Mouse (Mus musculus) thymus, postnatal 0 days (tissue): Measurements from ENCODE around the gene Rpp40. TPM values are rescaled to one million over a fixed set of nuclear protein-coding genes. Genes with fewer than 3 reads are reported as not detected.

Experiments
- DNase-seq: peaks from one replicate; pipeline ENCODE4 v3.0.0-alpha.2; 2015; ENCODE audit warnings: low spot score
- polyA plus RNA-seq: library from polyadenylated mRNA; unstranded; fragments of >200 nt; fragmentation: Nextera tagmentation; extraction: Ambion mirVana; gene quantifications from 2 replicates; pipeline ENCODE4 v1.2.1, GENCODE M21; 2015

The Rpp40 gene
- 17.9 and 18.5 TPM in 2 replicates for polyA plus RNA-seq

- DNase-seq, result peak; percentile 93
Observed at GRCm38 (mm10) chr13:35905879-35906481, at the start of gene Rpp40. Rpp40 (minus strand) TSS chr13:35906359.

GRCm38 (mm10) chr13:35949814-35950455 is 43.8 kb upstream of the Rpp40 start:
- DNase-seq, result no peak

- peak; percentile 69 for DNase-seq
Observed at GRCm38 (mm10) chr13:35947354-35948000, 41.3 kb upstream of the Rpp40 start.

DNA sequence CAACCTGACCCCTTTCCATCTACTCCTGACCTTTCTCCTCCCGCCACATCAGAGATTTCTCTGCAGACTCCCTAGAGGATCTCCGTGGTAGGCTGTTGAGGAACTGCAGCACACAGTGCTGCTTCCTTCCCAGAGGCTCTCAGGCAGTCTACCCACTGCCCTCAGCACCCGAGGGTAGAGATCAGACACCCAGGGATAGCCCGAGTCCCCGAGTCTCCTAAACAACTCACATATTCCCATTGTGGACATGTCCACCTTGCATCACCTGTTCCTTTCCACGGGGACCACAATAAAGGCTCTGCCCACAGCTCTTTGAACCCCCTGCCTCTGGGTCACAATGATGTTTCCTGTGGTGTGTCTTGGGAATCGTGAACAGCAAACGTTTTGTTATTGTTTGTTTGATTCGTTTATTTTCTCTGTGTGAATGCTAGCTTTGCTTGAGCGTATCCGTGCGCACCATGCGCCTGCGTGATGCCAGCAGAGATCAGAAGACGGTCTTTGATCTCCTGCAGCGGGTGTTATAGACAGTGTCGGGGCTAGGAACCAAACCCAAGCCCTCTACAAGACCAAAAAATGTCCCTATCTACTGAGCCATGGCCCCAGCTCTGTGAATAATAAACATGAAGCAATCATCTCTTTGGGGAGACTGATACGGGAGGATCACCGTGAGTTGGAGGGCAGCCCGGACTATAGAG is 40.6 kb upstream of the Rpp40 start:
- no peak for DNase-seq

DNA sequence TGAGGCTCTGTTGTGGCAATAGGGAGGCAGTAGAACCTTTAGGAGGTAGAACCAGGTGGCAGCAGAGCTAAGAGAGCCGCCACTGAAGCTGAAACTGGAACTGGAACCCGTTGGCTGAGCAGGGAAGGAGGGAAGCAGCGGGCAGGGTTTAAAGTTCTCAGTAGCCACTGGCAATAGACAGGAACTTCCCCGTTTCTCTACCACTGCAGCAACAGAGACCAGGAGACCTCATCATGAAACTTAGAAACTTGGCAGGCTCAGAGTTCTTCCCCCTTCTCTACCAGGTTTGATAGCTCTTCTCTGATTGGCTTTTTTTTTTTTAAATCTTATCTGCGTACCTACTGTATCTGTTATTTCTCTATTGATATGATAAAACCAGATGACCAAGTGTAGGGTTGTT is 34.8 kb upstream of the Rpp40 start:
- DNase-seq, result no peak

GRCm38 (mm10) chr13:35939871-35940665 is 33.9 kb upstream of the Rpp40 start:
- no peak for DNase-seq

- DNase-seq, result no peak
Observed at GRCm38 (mm10) chr13:35937991-35938390, 31.8 kb upstream of the Rpp40 start.

- DNase-seq, result no peak
Observed at GRCm38 (mm10) chr13:35911476-35911875, 5.3 kb upstream of the Rpp40 start.

DNA sequence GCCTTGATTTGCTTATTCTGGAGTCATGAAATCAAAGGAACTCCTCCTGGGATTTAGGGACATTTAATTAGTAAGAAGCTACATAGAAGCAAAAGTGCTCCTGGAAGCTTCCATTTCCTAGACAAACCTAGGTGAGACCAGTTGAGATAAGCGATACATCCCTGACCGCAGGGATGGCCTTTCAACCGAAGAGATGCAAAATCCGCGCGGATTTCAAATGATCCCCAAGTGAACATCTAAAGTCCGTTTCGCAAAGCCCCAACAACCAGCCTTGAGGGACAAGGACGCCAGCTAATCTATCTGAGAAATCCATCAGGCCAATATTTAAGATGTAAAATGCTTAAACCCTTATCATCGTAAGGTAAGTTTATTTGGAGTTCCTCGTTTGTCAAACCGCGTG is 781 bp downstream of the Rpp40 start:
- DNase-seq, result no peak

DNA sequence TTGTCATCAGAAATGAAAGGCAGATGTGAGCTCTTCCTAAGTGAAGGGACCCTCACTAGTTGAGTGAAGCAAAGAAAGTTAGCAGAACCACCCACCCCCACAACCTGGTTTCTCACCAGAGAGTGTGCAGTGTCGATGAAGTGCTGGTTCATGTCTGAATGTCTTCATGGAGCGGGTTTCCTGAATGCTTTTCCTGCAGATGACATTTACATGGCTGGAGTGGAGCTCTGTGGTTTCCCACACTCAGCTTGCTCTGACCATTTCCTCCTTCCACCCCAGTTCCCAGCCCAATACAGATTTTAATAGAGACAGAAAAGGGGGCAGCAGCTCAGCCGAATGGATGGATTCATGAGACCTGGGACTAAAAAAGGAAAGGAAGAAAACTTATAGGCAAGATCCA is 13.3 kb downstream of the Rpp40 start:
- DNase-seq, result no peak

DNA sequence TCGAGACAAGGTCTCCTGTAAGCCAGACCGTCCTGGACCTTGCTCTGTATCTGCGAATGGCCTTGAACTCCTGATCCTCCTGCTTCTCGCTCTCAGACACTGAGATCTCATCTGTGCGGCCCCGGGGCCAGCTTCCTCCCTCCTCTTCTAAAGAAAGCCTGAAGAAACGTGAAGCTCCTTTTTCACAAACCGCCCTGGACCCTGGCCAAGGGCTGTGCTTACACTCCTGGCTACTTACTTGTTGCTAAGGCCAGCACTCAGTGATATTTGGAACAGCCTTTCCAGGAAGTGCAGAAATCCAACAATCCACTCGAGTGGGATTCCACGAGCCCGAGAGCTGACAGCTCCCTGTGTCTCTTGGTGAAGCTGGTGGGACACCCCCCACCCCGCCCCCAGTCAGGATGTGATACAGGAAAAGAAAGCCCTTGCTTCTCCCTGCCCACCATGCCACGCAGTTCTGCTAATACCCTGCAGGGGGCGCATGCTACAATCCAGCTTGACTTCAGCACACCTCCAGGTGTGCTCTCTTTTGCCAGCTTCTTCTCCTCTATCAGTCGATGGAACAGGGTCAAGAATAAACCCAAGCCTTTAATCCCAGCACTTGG is 19.9 kb downstream of the Rpp40 start:
- DNase-seq, result peak; percentile 42

DNA sequence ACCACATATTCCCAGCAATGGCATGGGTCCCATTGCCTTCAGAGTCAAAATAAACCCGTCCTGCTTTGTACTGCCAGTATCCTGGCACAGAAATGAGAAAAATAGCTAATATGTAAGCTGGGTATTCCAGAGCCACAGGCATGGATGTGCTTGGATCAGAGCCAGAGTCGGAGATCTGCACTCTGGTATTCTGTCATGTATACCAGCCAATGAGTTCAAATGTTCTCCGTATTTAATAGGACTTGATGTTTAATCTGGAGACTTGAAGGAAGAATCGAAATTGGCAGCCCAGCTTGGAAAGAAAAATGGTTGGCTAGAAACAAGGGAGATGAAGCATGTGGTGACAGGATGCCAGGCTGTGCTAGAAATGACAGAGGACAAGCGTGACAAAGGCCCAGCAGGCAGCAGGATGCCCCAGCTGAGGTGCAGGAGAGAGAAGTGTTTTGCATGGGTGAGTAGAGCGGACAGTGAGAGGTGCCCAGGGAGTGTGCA is 25.6 kb downstream of the Rpp40 start:
- DNase-seq, result no peak

DNA sequence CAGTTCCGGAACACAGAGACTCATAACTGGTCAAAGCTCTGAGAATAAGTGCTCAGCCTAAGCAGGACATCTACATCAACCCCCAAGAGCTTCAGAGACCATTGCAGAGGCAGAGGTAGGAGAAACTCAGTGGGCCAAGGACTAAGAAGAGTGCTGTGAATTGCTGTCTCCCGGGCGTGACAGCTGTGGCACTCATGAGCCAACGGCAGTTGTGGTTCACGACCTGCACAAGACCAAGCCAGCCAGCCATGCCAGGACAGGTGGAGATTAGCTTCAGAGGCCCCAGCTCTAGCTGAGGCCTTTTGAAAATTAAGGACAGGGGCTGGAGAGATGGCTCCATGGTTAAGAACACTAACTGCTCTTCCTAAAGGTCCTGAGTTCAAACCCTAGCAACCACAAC is 26.6 kb downstream of the Rpp40 start:
- DNase-seq, result no peak

DNA sequence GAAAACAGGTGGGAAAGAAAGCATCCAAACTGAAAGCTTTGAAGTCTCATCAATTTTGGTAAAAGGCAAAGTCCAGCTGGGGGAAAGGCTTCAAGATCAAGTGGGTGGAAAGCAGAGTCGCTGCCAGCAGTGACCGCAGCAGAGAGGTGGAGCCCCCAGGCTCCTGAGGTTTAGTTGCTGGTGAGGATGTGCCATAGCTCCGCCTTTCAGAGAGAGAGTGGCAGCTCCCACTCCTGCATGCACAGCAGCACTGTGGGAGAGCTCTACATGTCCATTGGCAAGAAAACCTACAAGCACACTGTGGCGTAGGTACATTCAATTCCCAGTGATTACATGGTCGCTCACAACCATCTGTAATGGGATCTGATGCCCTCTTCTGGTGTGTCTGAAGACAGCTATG is 27.1 kb downstream of the Rpp40 start:
- DNase-seq, result no peak

DNA sequence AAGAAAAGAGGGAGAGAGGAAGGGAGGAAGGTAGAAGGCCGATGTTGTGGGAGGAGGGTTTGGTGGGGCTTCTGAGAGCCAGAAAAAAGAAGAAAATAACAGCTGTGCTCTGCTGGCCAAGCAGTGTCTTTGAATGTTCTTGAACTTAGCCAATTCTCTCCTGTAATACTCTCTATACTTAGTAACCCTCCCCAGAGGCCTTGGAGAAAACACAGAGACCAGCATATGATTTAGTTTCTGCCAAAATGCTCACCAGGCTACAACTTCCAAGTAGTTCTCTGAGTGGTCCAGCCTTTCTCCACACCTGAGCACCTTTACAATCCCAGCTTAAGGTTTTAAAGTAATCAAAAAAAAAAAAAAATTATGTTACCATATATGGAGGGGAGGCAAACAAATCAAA is 27.9 kb downstream of the Rpp40 start:
- no peak for DNase-seq

GRCm38 (mm10) chr13:35875396-35875795 is 30.8 kb downstream of the Rpp40 start:
- no peak for DNase-seq

- no peak for DNase-seq
Observed at GRCm38 (mm10) chr13:35871107-35871506, 35.1 kb downstream of the Rpp40 start.

- DNase-seq, result no peak
Observed at GRCm38 (mm10) chr13:35870659-35871058, 35.5 kb downstream of the Rpp40 start.

GRCm38 (mm10) chr13:35860916-35861315 is 45.2 kb downstream of the Rpp40 start:
- DNase-seq, result no peak

GRCm38 (mm10) chr13:35857486-35857885 is 48.7 kb downstream of the Rpp40 start:
- DNase-seq, result no peak
